Mouse (Mus musculus): ENCODE measurements around the gene Prrg3. TPM values are rescaled to one million over a fixed set of nuclear protein-coding genes. Genes with fewer than 3 reads are reported as not detected.

Prrg3 gene
- under 1 TPM; 0.04 to 0.49 TPM for polyA plus RNA-seq (2017; shearing (Covaris generic))

DNA sequence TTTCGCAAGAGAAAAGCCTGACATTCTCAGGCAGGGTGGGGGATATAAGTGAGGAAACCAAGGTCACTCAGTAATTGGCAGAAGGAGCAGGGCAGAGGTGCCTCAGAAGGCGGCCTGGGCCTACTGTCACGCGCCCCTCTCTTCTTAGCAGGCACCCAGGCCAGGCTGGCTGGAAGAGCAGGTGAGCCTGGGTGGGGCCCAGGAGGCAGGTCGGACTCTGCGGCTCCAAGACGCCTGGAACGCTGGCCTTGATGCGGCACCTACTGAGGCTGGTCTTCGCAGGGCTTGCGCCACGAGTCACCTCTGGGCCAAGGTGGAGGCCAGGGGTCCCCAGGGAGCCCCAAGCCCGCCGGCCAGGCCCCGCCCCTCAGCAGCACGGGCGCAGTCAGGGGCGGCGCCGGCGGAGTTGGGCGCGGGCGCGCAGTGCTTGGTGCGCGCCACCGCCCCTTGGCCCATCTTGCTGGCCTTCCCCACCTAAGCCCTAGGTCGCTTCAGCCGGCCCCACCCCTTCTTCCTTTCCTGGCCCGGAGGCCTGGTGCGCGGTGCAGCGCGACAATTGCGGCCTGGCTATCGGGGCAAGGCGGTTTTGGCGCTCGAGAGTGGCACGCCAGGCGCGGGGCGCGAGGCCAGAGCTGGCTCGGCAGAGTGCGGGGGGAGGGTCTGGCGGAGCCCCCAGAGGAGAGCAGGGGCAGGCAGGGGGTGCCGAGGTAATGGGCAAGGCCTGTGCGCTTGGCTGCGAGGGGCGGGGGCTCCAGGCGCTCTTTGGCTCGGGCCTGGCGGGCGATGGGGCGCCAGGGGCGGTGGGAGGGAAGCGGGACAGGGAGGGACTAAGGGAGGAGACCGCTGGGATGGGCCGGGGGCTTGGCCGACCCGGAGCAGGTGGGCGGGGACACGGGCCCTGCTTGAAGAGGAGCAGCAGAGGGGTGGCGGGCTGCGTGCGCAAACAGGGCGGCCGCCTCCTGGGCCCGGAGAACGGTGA lies at the start of gene Prrg3:
TSS of gene Prrg3 (plus strand) at position 552 of the 979 bp plus-strand sequence.

DNA sequence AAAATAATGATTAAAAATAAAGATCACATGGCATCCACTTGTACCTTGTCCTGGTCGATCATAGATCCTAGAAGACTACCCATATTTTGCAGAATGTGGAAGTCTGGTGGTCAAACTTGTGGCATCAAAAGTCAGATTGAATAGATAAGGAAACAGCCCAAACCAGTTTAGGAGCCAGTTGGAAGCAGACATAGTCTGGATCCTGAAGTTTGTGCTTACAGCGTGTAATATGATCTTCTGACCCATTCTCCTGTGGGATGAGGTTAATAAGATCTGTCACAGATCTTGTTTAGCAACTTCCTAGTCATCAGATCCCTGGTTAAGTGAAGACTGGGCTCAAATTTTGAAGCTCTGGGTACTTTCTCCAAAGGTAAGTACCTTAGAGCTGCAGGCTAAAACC lies 10.3 kb downstream of the Prrg3 start, which contains the start of gene Fate1:
TSS of gene Fate1 (plus strand) at position 301 of the 400 bp plus-strand sequence.

GRCm38 (mm10) chrX:71991549-71991948 lies 29.1 kb downstream of the Prrg3 start, which contains the start of gene Cnga2:
Gene Cnga2, plus strand, starts transcription at chrX:71991849.

Other genes with a start within 250 kb of the Prrg3 start
- 10 to 100 TPM; 23.7 to 26.2 TPM for gene Vma21, start 146.7 kb upstream of the Prrg3 start, polyA plus RNA-seq (2017; shearing (Covaris generic))
- under 1 TPM; 0.13 to 0.96 TPM for gene Gm1141, start 41.6 kb upstream of the Prrg3 start, polyA plus RNA-seq (2017; shearing (Covaris generic))
- gene Fate1, start 10.4 kb downstream of the Prrg3 start, polyA plus RNA-seq (2017; shearing (Covaris generic)) = not detected
- gene Cnga2, start 29.2 kb downstream of the Prrg3 start, polyA plus RNA-seq (2017; shearing (Covaris generic)) = not detected